Mouse (Mus musculus) gastrocnemius, postnatal 4 days (tissue): ENCODE results near the gene Gm16181. TPM values are rescaled to one million over a fixed set of nuclear protein-coding genes. Genes with fewer than 3 reads are reported as not detected.

ENCODE experiments used
- DNase-seq, 2 experiments: peaks; one replicate each; pipeline ENCODE4 v3.0.0; 2021 to 2022; ENCODE audit warnings: low spot score in 2 of 2, mixed read lengths in 2 of 2
- microRNA-seq: library from miRNA; unstranded; fragments of <30 nt; microRNA quantifications from one replicate; pipeline ENCODE4 v1.2.0, GENCODE M21; 2021
- total RNA-seq, 2 experiments: library from RNA; stranded (reverse); gene quantifications; 2 replicates each; pipeline ENCODE4 v1.2.3; 2021

Gm16181 gene
- total RNA-seq, 2 experiments from 2014 or later = 0.52 TPM; not detected in 1

- no peak for DNase-seq
Measured at GRCm38 (mm10) chr17:35263523-35263883, 42.9 kb downstream of the Gm16181 start.

GRCm38 (mm10) chr17:35267399-35268086 lies 46.9 kb downstream of the Gm16181 start:
- no peak for DNase-seq

DNA sequence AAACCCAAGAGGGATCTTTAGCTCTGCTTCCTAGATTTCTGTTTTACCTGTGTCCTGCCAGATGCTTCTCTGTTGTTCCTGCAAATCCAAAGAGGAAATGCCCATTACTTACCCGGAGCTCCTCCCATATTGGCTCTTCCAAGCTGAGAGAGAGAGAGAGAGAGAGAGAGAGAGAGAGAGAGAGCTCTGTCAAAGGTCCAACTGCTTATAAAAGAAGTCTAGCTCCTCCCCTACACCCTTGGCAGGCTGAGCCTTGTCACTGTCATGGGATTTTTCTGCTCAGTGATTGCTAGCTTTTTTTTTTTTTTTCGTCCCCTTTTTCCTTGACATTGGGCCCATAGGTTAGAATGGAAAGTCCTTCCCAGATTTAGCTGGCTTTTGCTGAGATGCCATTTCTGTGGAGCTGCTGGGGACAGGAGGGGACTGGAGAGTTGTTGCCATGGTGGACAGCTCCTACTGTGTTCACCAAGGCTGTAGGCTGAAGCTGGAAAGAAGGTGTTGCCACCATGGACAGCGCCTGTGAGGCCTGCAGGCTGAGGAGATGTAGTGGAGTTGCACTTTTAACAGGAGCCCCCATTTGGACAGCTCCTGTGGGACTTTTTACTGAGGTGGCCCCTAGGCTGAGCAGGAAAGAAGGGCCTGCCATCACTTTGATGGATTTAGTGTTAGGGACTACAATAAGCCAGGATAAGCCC lies 49.2 kb downstream of the Gm16181 start:
- no peak for DNase-seq

GRCm38 (mm10) chr17:35272249-35272648 lies 51.6 kb downstream of the Gm16181 start:
- DNase-seq = no peak

Small RNAs within 50 kb of the gene (microRNA-seq; reads per million reads assigned to microRNA genes)
- gene Mir6973a (not detected), gene Mir6974 (not detected), gene Mir6975 (0.63 reads per million), gene Mir8094 (not detected)

Other genes with a start within 250 kb of the Gm16181 start
- gene Hspa1a, start 248.7 kb upstream of the Gm16181 start, total RNA-seq = 1 to 10 TPM; 3.2 to 4.4 TPM
- 1 to 10 TPM; 5.8 to 6.1 TPM for gene Hspa1l, start 248.1 kb upstream of the Gm16181 start, total RNA-seq
- gene Lsm2, start 239.0 kb upstream of the Gm16181 start, total RNA-seq = 10 to 100 TPM; 31.8 to 32.4 TPM
- 10 to 100 TPM; 50.8 to 58.3 TPM for gene Vars, start 219.8 kb upstream of the Gm16181 start, total RNA-seq
- gene Vwa7, start 204.3 kb upstream of the Gm16181 start, total RNA-seq = 1 to 10 TPM in 1 of 2 experiments, under 1 TPM in 1; 0.96 to 1.2 TPM
- gene Sapcd1, start 192.8 kb upstream of the Gm16181 start, total RNA-seq = 1 to 10 TPM; 5.4 to 6.3 TPM
- gene Msh5, start 174.1 kb upstream of the Gm16181 start, total RNA-seq = 1 to 10 TPM; 4.5 to 5.4 TPM
- gene Clic1, start 170.9 kb upstream of the Gm16181 start, total RNA-seq = 10 to 100 TPM; 87.2 to 89.7 TPM
- 100 to 1,000 TPM; 108 to 109 TPM for gene Ddah2, start 161.8 kb upstream of the Gm16181 start, total RNA-seq
- gene Ly6g6c, start 155.4 kb upstream of the Gm16181 start, total RNA-seq = under 1 TPM in 1 of 2 experiments, not detected in 1; 0.39 TPM
- gene Mpig6b, start 154.7 kb upstream of the Gm16181 start, total RNA-seq = under 1 TPM; 0.29 to 0.42 TPM
- not detected for gene Ly6g6e, start 143.9 kb upstream of the Gm16181 start, total RNA-seq
- 1 to 10 TPM in 1 of 2 experiments, under 1 TPM in 1; 0.91 to 1.2 TPM for gene Ly6g6d, start 142.8 kb upstream of the Gm16181 start, total RNA-seq
- gene Ly6g6f, start 135.2 kb upstream of the Gm16181 start, total RNA-seq = under 1 TPM in 1 of 2 experiments, not detected in 1; 0.31 TPM
- 10 to 100 TPM; 67.2 to 69.3 TPM for gene Abhd16a, start 131.6 kb upstream of the Gm16181 start, total RNA-seq
- gene Ly6g5c, start 112.6 kb upstream of the Gm16181 start, total RNA-seq = not detected
- gene Ly6g5b, start 105.4 kb upstream of the Gm16181 start, total RNA-seq = 1 to 10 TPM in 1 of 2 experiments, under 1 TPM in 1; 0.44 to 1.2 TPM
- 1 to 10 TPM; 5.6 to 7.4 TPM for gene Gpank1, start 99.4 kb upstream of the Gm16181 start, total RNA-seq
- 100 to 1,000 TPM; 174 to 185 TPM for gene Csnk2b, start 98.8 kb upstream of the Gm16181 start, total RNA-seq
- gene D17H6S53E, start 94.5 kb upstream of the Gm16181 start, total RNA-seq = 10 to 100 TPM; 20.0 to 21.0 TPM
- 1 to 10 TPM in 1 of 2 experiments, not detected in 1; 1.2 TPM for gene Apom, start 88.8 kb upstream of the Gm16181 start, total RNA-seq
- 100 to 1,000 TPM; 265 to 276 TPM for gene Bag6, start 85.7 kb upstream of the Gm16181 start, total RNA-seq
- gene Prrc2a, start 55.9 kb upstream of the Gm16181 start, total RNA-seq = 100 to 1,000 TPM; 183 to 193 TPM
- 1 to 10 TPM; 6.0 to 6.3 TPM for gene Aif1, start 44.8 kb upstream of the Gm16181 start, total RNA-seq
- gene Lst1, start 32.4 kb upstream of the Gm16181 start, total RNA-seq = 10 to 100 TPM in 1 of 2 experiments, 1 to 10 TPM in 1; 7.7 to 11.1 TPM
- under 1 TPM; 0.74 to 0.78 TPM for gene Ltb, start 26.4 kb upstream of the Gm16181 start, total RNA-seq
- gene Tnf, start 18.8 kb upstream of the Gm16181 start, total RNA-seq = 1 to 10 TPM; 1.1 to 1.7 TPM
- gene Lta, start 15.5 kb upstream of the Gm16181 start, total RNA-seq = under 1 TPM; 0.31 to 0.32 TPM
- 1 to 10 TPM; 2.7 to 3.2 TPM for gene Atp6v1g2, start 12.8 kb downstream of the Gm16181 start, total RNA-seq
- gene Nfkbil1, start 15.0 kb downstream of the Gm16181 start, total RNA-seq = 10 to 100 TPM; 13.9 to 15.8 TPM
- gene Ddx39b, start 20.9 kb downstream of the Gm16181 start, total RNA-seq = 100 to 1,000 TPM; 219 to 233 TPM
- 10 to 100 TPM; 44.5 to 55.8 TPM for gene H2-D1, start 41.9 kb downstream of the Gm16181 start, total RNA-seq
- under 1 TPM; 0.52 to 0.67 TPM for gene H2-Q1, start 99.6 kb downstream of the Gm16181 start, total RNA-seq
- under 1 TPM; 0.59 to 0.93 TPM for gene H2-Q2, start 121.4 kb downstream of the Gm16181 start, total RNA-seq
- gene H2-Q4, start 158.8 kb downstream of the Gm16181 start, total RNA-seq = 1 to 10 TPM; 5.2 to 6.2 TPM
- under 1 TPM; 0.34 to 0.41 TPM for gene H2-Q6, start 204.0 kb downstream of the Gm16181 start, total RNA-seq
- 1 to 10 TPM in 1 of 2 experiments, under 1 TPM in 1; 0.71 to 1.0 TPM for gene H2-Q7, start 218.3 kb downstream of the Gm16181 start, total RNA-seq
- gene H2-Q10, start 249.3 kb downstream of the Gm16181 start, total RNA-seq = 1 to 10 TPM in 1 of 2 experiments, under 1 TPM in 1; 0.32 to 1.6 TPM